Mouse (Mus musculus) ES-Bruce4 (cell line): ENCODE measurements around the gene Acaca.

Experiments
- CTCF ChIP-seq: IDR thresholded peaks from one replicate; pipeline ENCODE4 v1.8.1; 2011; ENCODE audit warnings: low read depth, low read length
- EP300 ChIP-seq: IDR thresholded peaks from 2 replicates; pipeline ENCODE4 v1.6.1; 2011; ENCODE audit warnings: low read depth, low read length; ENCODE audit not compliant: insufficient read depth
- POLR2A ChIP-seq: IDR thresholded peaks from one replicate; pipeline ENCODE4 v1.8.1; 2011; ENCODE audit warnings: low read length; ENCODE audit not compliant: insufficient read depth

DNA sequence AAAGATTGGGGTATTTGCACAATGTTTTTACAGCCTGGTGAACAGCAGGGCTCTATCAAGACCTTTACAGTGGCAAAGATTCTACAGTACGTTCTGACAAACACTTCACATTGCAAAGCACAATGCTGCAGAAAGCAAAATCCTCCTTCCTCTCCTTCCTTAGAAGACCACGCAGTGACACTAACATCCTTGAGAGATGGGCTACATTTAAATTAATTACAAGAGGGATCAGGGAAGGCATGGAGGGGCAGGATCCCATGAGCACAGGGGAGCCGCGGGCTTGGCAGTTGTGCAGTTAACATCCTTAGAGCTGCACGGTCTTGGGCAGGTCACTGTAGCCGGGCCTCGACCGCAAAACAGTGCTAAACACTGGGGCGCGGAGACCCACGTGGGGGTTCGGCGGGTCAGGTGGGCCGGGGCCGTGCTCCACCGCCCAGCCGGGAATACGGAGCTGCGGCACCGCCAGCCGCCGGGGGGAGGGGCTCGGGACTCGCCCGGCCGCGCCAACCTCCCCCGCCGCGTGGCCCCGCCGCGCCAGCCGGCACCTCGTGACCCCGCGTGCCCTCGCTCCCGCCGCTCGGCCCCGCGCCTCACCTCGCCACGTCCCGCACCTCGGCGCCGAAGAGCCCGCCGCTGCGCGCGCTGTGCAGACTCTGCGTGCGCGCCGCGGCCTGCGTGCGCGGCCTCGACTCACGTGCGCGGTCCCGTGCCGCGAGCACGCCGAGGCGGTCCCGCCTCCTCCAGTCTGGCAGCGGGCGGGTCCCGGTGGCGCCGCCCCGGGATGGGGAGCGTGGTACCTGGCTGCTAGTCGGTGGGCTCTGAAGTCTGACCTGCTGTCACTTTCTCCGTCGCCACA lies at the start of gene Acaca, which contains the start of gene Tada2a:
- TF ChIP-seq CTCF (no peak), POLR2A (peak; percentile 73), EP300 (no peak)
